Comparison of ENCODE assay signal across 33 mouse cellular contexts in genomic region chrX:163720597-163720996, GRCm38 (mm10). TPM values are rescaled to one million over a fixed set of nuclear protein-coding genes. Genes with fewer than 3 reads are reported as not detected.
"Had no signal": no experiment of that assay in that cellular context is flagged by ENCODE, and none has a peak within 500 bp of the region (broad histone marks: within the 10 kb centered on the region; RNA-seq: fewer than 3 reads in every experiment).

No protein-coding gene starts in this region.

- H3K9ac ChIP-seq: heart, embryonic 13.5 days; heart, embryonic 15.5 days; hindbrain, embryonic 13.5 days; hindbrain, embryonic 15.5 days; intestine, embryonic 15.5 days; limb, embryonic 13.5 days; limb, embryonic 15.5 days; liver, embryonic 13.5 days; liver, embryonic 15.5 days had no signal

- H3K27me3 ChIP-seq: heart, embryonic 13.5 days; heart, embryonic 15.5 days; hindbrain, embryonic 15.5 days; intestine, embryonic 15.5 days; limb, embryonic 15.5 days; liver, embryonic 15.5 days had no signal

- H3K4me1 ChIP-seq: heart, embryonic 13.5 days; heart, embryonic 15.5 days; hindbrain, embryonic 13.5 days; intestine, embryonic 15.5 days; limb, embryonic 13.5 days; limb, embryonic 15.5 days; liver, embryonic 13.5 days; liver, embryonic 15.5 days had no signal

- H3K27ac ChIP-seq: heart, adult 2 months; heart, embryonic 13.5 days; heart, embryonic 15.5 days; hindbrain, embryonic 13.5 days; hindbrain, embryonic 15.5 days; hindbrain, postnatal 0 days; intestine, embryonic 15.5 days; layer of hippocampus, adult 2 months; left cerebral cortex, adult 2 months; limb, embryonic 13.5 days; limb, embryonic 15.5 days; liver, embryonic 13.5 days; liver, embryonic 15.5 days had no signal

- H3K36me3 ChIP-seq: heart, embryonic 13.5 days; heart, embryonic 15.5 days; hindbrain, embryonic 13.5 days; hindbrain, embryonic 15.5 days; intestine, embryonic 15.5 days; limb, embryonic 13.5 days; limb, embryonic 15.5 days; liver, embryonic 13.5 days; liver, embryonic 15.5 days had no signal

- H3K4me2 ChIP-seq: heart, embryonic 11.5 days; heart, embryonic 13.5 days; heart, embryonic 15.5 days; hindbrain, embryonic 13.5 days; hindbrain, embryonic 15.5 days; intestine, embryonic 15.5 days; limb, embryonic 13.5 days; limb, embryonic 15.5 days; liver, embryonic 13.5 days; liver, embryonic 15.5 days had no signal

- H3K4me3 ChIP-seq: heart, adult 2 months; heart, embryonic 13.5 days; heart, embryonic 15.5 days; hindbrain, embryonic 13.5 days; hindbrain, embryonic 15.5 days; intestine, embryonic 15.5 days; layer of hippocampus, adult 2 months; left cerebral cortex, adult 2 months; limb, embryonic 13.5 days; limb, embryonic 15.5 days; liver, embryonic 13.5 days; liver, embryonic 15.5 days had no signal

- DNase-seq: gastrocnemius, postnatal 14 days; gastrocnemius, postnatal 36 days; heart, adult 11 months; heart, adult 2 months; heart, postnatal 14 days; heart, postnatal 36 days; kidney, adult 18-20 months; kidney, adult 8-10 months; kidney, postnatal 10 days; kidney, postnatal 25 days; kidney, postnatal 4 days; left cerebral cortex, postnatal 4 days; liver, embryonic 13.5 days had no signal

- H3K9me3 ChIP-seq: heart, embryonic 13.5 days; heart, embryonic 15.5 days; hindbrain, embryonic 13.5 days; hindbrain, embryonic 15.5 days; intestine, embryonic 15.5 days; limb, embryonic 15.5 days; liver, embryonic 13.5 days; liver, embryonic 15.5 days had no signal

- ATAC-seq: hindbrain, postnatal 0 days; intestine, embryonic 15.5 days; intestine, postnatal 0 days had no signal

RNA-seq across cellular contexts. Expression of gene Rnf138rt1, which starts 40.5 kb away (rescaled TPM):
- total RNA-seq: gastrocnemius, adult 18-20 months; gastrocnemius, adult 8-10 months; gastrocnemius, postnatal 14 days; gastrocnemius, postnatal 36 days; heart, adult 2 months; heart, postnatal 14 days; heart, postnatal 36 days; hematopoietic stem cell, adult 5-6 weeks; liver, adult 2 months had no signal
- polyA plus RNA-seq: heart, embryonic 11.5 days; heart, embryonic 13.5 days; heart, embryonic 15.5 days; intestine, embryonic 15.5 days; kidney, embryonic 14.5 days; kidney, embryonic 16.5 days; limb, embryonic 11.5 days; liver, adult 2 months; liver, embryonic 13.5 days had no signal
